Mouse (Mus musculus): ENCODE results near the gene Pgp.

DNA sequence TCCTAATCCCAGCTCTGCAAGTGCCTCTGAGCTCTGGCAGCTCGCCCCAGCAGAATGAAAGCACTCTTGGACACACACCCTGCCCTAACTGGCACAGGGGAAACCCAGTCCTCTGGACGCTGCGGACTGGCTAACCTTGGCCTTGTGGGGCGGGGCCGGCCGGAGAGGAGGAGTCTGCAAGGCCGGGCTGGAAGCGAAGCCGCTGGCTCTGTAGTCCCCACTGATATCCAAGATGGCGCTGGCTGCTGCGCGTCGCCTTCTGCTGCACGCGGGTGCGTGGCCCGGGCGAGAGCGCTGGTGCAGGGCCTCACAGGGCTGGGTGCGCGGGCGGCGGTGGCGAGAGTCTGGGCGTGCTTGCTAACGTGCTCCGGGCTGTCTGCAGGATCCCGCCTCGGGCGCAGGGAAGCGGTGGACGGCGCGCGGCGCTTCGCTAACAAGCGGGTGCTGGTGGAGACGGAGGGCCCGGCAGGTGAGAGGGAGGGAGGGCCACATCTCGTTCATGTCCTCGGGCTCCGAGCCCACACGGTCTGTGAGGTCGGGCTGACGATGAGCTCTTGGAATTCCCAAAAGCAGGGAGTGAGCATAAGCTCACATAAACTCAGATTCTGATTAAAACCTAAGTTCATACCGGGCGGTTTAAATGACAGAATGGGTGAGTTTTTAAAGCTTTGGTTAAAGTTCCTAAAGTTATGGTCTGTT, 43.6 kb upstream of the Pgp start, which contains the start of gene Eci1:
- TF ChIP-seq CTCF (IDR thresholded peaks at IDR 0.05) (peak; percentile 7; the same call in 1 of the 2 replicates), POLR2A (IDR thresholded peaks at IDR 0.05; ENCODE audit: insufficient read depth, low read depth, low read length) (peak; percentile 91)

Data from heart, adult 2 months (tissue).